Mouse (Mus musculus): ENCODE data around the gene Bace2. TPM values are rescaled to one million over a fixed set of nuclear protein-coding genes. Genes with fewer than 3 reads are reported as not detected.

Bace2 gene
- polyA plus RNA-seq (2014; fragmentation: Nextera tagmentation; extraction: Ambion mirVana) = 1.6 and 2.0 TPM in 2 replicates

- H3K9ac ChIP-seq (ENCODE audit: low read length) = peak within 1 kb of the TSS; percentile 30
- H3K4me1 ChIP-seq (replicated peaks; ENCODE audit: control insufficient read depth, insufficient read depth, low read length) = peaks cover 4% of the 10 kb centered on the region; the same call in 1 of the 2 replicates
- peaks cover 18% of the 10 kb centered on the region for H3K27me3 ChIP-seq (ENCODE audit: control insufficient read depth, insufficient read depth, low read length)
- H3K36me3 ChIP-seq (ENCODE audit: control insufficient read depth, insufficient read depth, low read length) = no peaks in the 10 kb centered on the region
- DNase-seq (ENCODE audit: low spot score) = peak; percentile 83
- under 1% methylated on average over 57 of the region's 58 CpGs for WGBS
- ATAC-seq (replicated peaks; ENCODE audit: low FRiP score) = peak; percentile 90
- no peaks in the 10 kb centered on the region for H3K9me3 ChIP-seq (ENCODE audit: control insufficient read depth, low read length)
- H3K27ac ChIP-seq (ENCODE audit: low read depth, low read length) = no peak within 1 kb of the TSS
- peak within 1 kb of the TSS; percentile 70 for H3K4me2 ChIP-seq (ENCODE audit: low read depth, low read length, severe bottlenecking)
- peak within 1 kb of the TSS; percentile 40 for H3K4me3 ChIP-seq (ENCODE audit: low read depth, low read length)
These were observed at the start of gene Bace2 for GRCm38 (mm10) chr16:97356499-97357187. Gene Bace2, plus strand, starts transcription at chr16:97356742.

GRCm38 (mm10) chr16:97307594-97307993, 48.9 kb upstream of the Bace2 start:
- H3K27ac ChIP-seq (ENCODE audit: low read depth, low read length) = no peak overlapping the region
- WGBS = 68% methylated on average over 4 of the region's 4 CpGs

GRCm38 (mm10) chr16:97309796-97310569, 46.6 kb upstream of the Bace2 start:
- Histone ChIP-seq H3K4me2 (ENCODE audit: low read depth, low read length, severe bottlenecking) (no peak overlapping the region), H3K4me3 (ENCODE audit: low read depth, low read length) (no peak overlapping the region), H3K9me3 (ENCODE audit: control insufficient read depth, low read length) (no peaks in the 10 kb centered on the region), H3K27me3 (ENCODE audit: control insufficient read depth, insufficient read depth, low read length) (no peaks in the 10 kb centered on the region), H3K4me1 (replicated peaks; ENCODE audit: control insufficient read depth, insufficient read depth, low read length) (no peaks in the 10 kb centered on the region), H3K27ac (ENCODE audit: low read depth, low read length) (no peak overlapping the region), H3K9ac (ENCODE audit: low read length) (no peak overlapping the region), H3K36me3 (ENCODE audit: control insufficient read depth, insufficient read depth, low read length) (no peaks in the 10 kb centered on the region)
- DNase-seq (ENCODE audit: low spot score) (no peak), ATAC-seq (replicated peaks; ENCODE audit: low FRiP score) (no peak)
- 69% methylated on average over 4 of the region's 4 CpGs for WGBS

More at GRCm38 (mm10) chr16:97307594-97307993, 48.9 kb upstream of the Bace2 start:
- no peak overlapping the region for H3K4me2 ChIP-seq (ENCODE audit: low read depth, low read length, severe bottlenecking)
- ATAC-seq (replicated peaks; ENCODE audit: low FRiP score) (no peak), DNase-seq (ENCODE audit: low spot score) (no peak)
- no peaks in the 10 kb centered on the region for H3K4me1 ChIP-seq (replicated peaks; ENCODE audit: control insufficient read depth, insufficient read depth, low read length)
- H3K36me3 ChIP-seq (ENCODE audit: control insufficient read depth, insufficient read depth, low read length) = no peaks in the 10 kb centered on the region
- H3K27me3 ChIP-seq (ENCODE audit: control insufficient read depth, insufficient read depth, low read length) = no peaks in the 10 kb centered on the region
- no peak overlapping the region for H3K4me3 ChIP-seq (ENCODE audit: low read depth, low read length)
- H3K9ac ChIP-seq (ENCODE audit: low read length) = no peak overlapping the region
- H3K9me3 ChIP-seq (ENCODE audit: control insufficient read depth, low read length) = no peaks in the 10 kb centered on the region

- no peak for DNase-seq (ENCODE audit: low spot score)
- no peaks in the 10 kb centered on the region for H3K9me3 ChIP-seq (ENCODE audit: control insufficient read depth, low read length)
- no peak overlapping the region for H3K4me3 ChIP-seq (ENCODE audit: low read depth, low read length)
These were observed 46.0 kb upstream of the Bace2 start for GRCm38 (mm10) chr16:97310570-97310846.

GRCm38 (mm10) chr16:97312960-97313686, 43.4 kb upstream of the Bace2 start:
- H3K27ac ChIP-seq (ENCODE audit: low read depth, low read length) = no peak overlapping the region
- H3K36me3 ChIP-seq (ENCODE audit: control insufficient read depth, insufficient read depth, low read length) = no peaks in the 10 kb centered on the region
- no peaks in the 10 kb centered on the region for H3K9me3 ChIP-seq (ENCODE audit: control insufficient read depth, low read length)
- no peak overlapping the region for H3K4me3 ChIP-seq (ENCODE audit: low read depth, low read length)
- 33% methylated on average over 10 of the region's 10 CpGs for WGBS
- DNase-seq (ENCODE audit: low spot score) (peak; percentile 84), ATAC-seq (replicated peaks; ENCODE audit: low FRiP score) (peak; percentile 55)
- no peaks in the 10 kb centered on the region for H3K4me1 ChIP-seq (replicated peaks; ENCODE audit: control insufficient read depth, insufficient read depth, low read length)
- no peaks in the 10 kb centered on the region for H3K27me3 ChIP-seq (ENCODE audit: control insufficient read depth, insufficient read depth, low read length)
- H3K4me2 ChIP-seq (ENCODE audit: low read depth, low read length, severe bottlenecking) = no peak overlapping the region
- no peak overlapping the region for H3K9ac ChIP-seq (ENCODE audit: low read length)

More at GRCm38 (mm10) chr16:97310570-97310846, 46.0 kb upstream of the Bace2 start:
- H3K27ac ChIP-seq (ENCODE audit: low read depth, low read length) = no peak overlapping the region
- WGBS = 90% methylated on average over 1 of the region's 1 CpGs
- no peaks in the 10 kb centered on the region for H3K36me3 ChIP-seq (ENCODE audit: control insufficient read depth, insufficient read depth, low read length)
- no peak overlapping the region for H3K9ac ChIP-seq (ENCODE audit: low read length)
- H3K27me3 ChIP-seq (ENCODE audit: control insufficient read depth, insufficient read depth, low read length) = no peaks in the 10 kb centered on the region
- H3K4me1 ChIP-seq (replicated peaks; ENCODE audit: control insufficient read depth, insufficient read depth, low read length) = no peaks in the 10 kb centered on the region
- no peak for ATAC-seq (replicated peaks; ENCODE audit: low FRiP score)
- H3K4me2 ChIP-seq (ENCODE audit: low read depth, low read length, severe bottlenecking) = no peak overlapping the region

GRCm38 (mm10) chr16:97321576-97321975, 35.0 kb upstream of the Bace2 start:
- H3K36me3 ChIP-seq (ENCODE audit: control insufficient read depth, insufficient read depth, low read length) = no peaks in the 10 kb centered on the region
- no peak overlapping the region for H3K27ac ChIP-seq (ENCODE audit: low read depth, low read length)
- WGBS = 93% methylated on average over 3 of the region's 3 CpGs
- peaks cover 4% of the 10 kb centered on the region; the same call in 1 of the 2 replicates for H3K4me1 ChIP-seq (replicated peaks; ENCODE audit: control insufficient read depth, insufficient read depth, low read length)
- no peak overlapping the region for H3K4me2 ChIP-seq (ENCODE audit: low read depth, low read length, severe bottlenecking)
- no peak for DNase-seq (ENCODE audit: low spot score)
- ATAC-seq (replicated peaks; ENCODE audit: low FRiP score) = no peak
- H3K9me3 ChIP-seq (ENCODE audit: control insufficient read depth, low read length) = no peaks in the 10 kb centered on the region
- no peak overlapping the region for H3K4me3 ChIP-seq (ENCODE audit: low read depth, low read length)
- no peak overlapping the region for H3K9ac ChIP-seq (ENCODE audit: low read length)
- no peaks in the 10 kb centered on the region for H3K27me3 ChIP-seq (ENCODE audit: control insufficient read depth, insufficient read depth, low read length)

GRCm38 (mm10) chr16:97322604-97323003, 33.9 kb upstream of the Bace2 start:
- Histone ChIP-seq H3K27me3 (ENCODE audit: control insufficient read depth, insufficient read depth, low read length) (no peaks in the 10 kb centered on the region), H3K4me2 (ENCODE audit: low read depth, low read length, severe bottlenecking) (no peak overlapping the region), H3K4me1 (replicated peaks; ENCODE audit: control insufficient read depth, insufficient read depth, low read length) (peaks cover 4% of the 10 kb centered on the region; the same call in 1 of the 2 replicates), H3K36me3 (ENCODE audit: control insufficient read depth, insufficient read depth, low read length) (no peaks in the 10 kb centered on the region), H3K27ac (ENCODE audit: low read depth, low read length) (no peak overlapping the region), H3K4me3 (ENCODE audit: low read depth, low read length) (no peak overlapping the region), H3K9me3 (ENCODE audit: control insufficient read depth, low read length) (no peaks in the 10 kb centered on the region), H3K9ac (ENCODE audit: low read length) (no peak overlapping the region)
- no peak for ATAC-seq (replicated peaks; ENCODE audit: low FRiP score)
- DNase-seq (ENCODE audit: low spot score) = no peak

GRCm38 (mm10) chr16:97325975-97326374, 30.6 kb upstream of the Bace2 start:
- WGBS = 39% methylated on average over 8 of the region's 8 CpGs
- H3K9ac ChIP-seq (ENCODE audit: low read length) = no peak overlapping the region
- DNase-seq (ENCODE audit: low spot score) (peak; percentile 65), ATAC-seq (replicated peaks; ENCODE audit: low FRiP score) (no peak)
- H3K36me3 ChIP-seq (ENCODE audit: control insufficient read depth, insufficient read depth, low read length) = no peaks in the 10 kb centered on the region
- H3K27me3 ChIP-seq (ENCODE audit: control insufficient read depth, insufficient read depth, low read length) = no peaks in the 10 kb centered on the region
- no peak overlapping the region for H3K4me3 ChIP-seq (ENCODE audit: low read depth, low read length)
- H3K4me1 ChIP-seq (replicated peaks; ENCODE audit: control insufficient read depth, insufficient read depth, low read length) = peaks cover 4% of the 10 kb centered on the region; the same call in 1 of the 2 replicates
- no peak overlapping the region for H3K4me2 ChIP-seq (ENCODE audit: low read depth, low read length, severe bottlenecking)
- no peaks in the 10 kb centered on the region for H3K9me3 ChIP-seq (ENCODE audit: control insufficient read depth, low read length)
- H3K27ac ChIP-seq (ENCODE audit: low read depth, low read length) = no peak overlapping the region
